Mouse (Mus musculus) adrenal gland, postnatal 25 days (tissue): ENCODE results near the gene F2. TPM values are rescaled to one million over a fixed set of nuclear protein-coding genes. Genes with fewer than 3 reads are reported as not detected.
"Not testable (repeated sequence)": the region's sequence is repeated elsewhere in the genome, so short reads cannot be mapped to it uniquely, and the experiment has no call there.

Experiments used
- DNase-seq: peaks from one replicate; pipeline ENCODE4 v3.0.0; 2021; ENCODE audit warnings: mixed read lengths
- total RNA-seq: library from RNA; stranded (reverse); gene quantifications from 2 replicates; pipeline ENCODE4 v1.2.3, GENCODE M21; 2021

Gene F2
- total RNA-seq, 1 experiment from 2014 or later = 0.15 TPM

- peak; percentile 50 for DNase-seq
Measured at GRCm38 (mm10) chr2:91646733-91647132, 10.5 kb upstream of the F2 start.

DNA sequence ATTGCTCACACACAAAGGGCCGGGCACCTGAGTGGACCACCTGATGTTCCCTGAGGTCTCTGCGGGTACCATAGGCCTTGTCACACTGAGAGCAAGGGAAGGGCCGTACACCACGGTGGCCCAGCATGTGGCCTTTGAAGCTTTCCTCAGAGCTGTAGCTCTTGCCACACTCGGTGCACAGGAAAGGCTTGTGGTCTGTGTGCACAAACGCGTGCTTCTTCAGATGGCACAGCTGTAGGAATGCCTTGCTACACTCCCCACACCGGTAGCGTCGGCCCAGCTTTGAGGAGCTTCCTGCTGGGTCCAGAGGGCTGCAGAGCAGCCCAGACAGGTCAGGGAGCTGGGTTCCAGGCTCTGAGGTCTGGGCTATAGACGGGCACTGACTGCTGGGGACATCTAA, 9.6 kb upstream of the F2 start:
- no peak for DNase-seq

GRCm38 (mm10) chr2:91645354-91645753, 9.1 kb upstream of the F2 start:
- DNase-seq = no peak

DNA sequence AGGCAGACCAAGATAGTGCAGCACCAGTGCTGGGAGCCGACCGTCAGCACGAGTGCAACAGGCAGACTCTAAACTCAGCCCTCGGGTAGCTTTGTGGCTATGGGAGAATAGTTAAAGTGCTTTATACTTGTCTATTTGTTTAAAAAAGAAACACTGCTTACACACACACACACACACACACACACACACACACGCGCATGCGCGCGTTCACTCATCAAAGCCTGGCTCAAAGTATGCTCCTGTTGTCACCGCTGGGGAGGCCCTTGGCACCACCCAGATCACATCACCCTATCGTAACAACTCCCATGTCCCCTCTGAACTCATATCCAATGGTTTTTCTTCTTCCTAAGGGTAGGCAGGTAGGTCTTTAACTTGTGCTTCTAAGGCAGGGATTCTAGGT, 7.8 kb upstream of the F2 start:
- no peak for DNase-seq

DNA sequence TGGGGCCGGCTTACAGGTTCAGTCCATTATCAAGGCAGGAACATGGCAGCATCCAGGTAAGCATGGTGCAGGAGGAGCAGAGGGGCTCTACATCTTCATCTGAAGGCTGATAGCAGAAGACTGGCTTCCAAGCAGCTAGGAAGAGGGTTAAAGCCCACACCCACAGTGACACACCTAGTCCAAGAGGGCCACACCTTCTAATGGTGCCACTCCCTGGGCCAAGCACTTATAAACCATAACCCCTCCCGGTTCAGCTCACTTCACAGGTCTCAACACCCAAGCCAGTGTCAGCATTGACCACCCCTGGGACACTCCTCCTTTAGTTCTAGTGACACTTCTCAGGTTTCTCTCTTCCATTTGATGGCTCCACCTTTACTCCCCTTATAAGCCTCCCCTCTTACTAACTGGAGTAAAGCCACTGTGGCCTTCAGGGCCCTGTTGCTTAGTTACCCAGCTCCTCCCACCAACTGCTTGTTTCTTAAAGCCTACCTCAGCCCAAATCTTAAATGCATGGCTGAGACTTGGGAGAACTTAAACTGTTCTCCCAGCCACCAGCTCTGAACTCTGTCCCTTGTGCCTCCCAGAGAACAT, 6.7 kb upstream of the F2 start:
- DNase-seq = no peak

- no peak for DNase-seq
Measured at GRCm38 (mm10) chr2:91638931-91639330, 2.7 kb upstream of the F2 start.

GRCm38 (mm10) chr2:91636727-91637338, 619 bp upstream of the F2 start:
- no peak for DNase-seq

DNA sequence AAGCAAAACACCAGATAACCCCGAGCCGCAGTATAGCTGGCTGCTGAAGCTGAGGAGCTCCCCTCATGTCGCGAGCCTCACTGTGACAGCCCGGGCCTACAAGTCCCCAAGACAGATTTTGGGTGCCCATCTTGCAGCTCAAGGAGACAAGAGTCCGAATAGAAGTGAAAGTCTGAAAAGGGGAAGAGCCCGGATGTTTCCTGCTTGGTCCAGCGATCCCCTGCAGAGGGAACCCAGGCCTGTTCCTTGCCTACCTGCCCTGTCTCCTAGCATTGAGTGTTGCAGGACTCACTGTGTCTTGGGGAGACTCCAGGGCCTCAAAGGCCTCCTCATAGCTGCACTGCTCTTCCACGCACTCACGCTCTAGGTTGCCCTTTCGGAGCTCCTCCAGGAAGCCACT, 728 bp downstream of the F2 start:
- DNase-seq = no peak

DNA sequence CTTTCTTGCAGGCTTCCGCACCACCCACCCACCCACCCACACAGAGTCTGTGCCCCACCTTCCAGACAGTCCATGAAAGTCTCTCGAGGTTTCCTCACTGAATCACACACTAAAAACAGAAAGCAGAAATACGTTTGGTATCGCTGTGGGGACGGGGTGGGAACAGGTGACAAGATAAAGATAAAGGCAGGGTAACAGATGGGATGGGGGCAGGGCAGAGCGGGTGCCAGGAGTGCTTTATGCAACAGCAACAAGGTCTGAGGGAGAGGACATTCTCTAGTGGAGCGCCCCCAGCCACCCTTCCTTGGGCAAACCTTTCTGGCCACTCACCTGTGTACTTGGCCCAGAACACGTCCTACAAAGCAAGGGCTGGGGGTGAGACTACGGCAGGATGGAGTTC, 1.4 kb downstream of the F2 start:
- no peak for DNase-seq

DNA sequence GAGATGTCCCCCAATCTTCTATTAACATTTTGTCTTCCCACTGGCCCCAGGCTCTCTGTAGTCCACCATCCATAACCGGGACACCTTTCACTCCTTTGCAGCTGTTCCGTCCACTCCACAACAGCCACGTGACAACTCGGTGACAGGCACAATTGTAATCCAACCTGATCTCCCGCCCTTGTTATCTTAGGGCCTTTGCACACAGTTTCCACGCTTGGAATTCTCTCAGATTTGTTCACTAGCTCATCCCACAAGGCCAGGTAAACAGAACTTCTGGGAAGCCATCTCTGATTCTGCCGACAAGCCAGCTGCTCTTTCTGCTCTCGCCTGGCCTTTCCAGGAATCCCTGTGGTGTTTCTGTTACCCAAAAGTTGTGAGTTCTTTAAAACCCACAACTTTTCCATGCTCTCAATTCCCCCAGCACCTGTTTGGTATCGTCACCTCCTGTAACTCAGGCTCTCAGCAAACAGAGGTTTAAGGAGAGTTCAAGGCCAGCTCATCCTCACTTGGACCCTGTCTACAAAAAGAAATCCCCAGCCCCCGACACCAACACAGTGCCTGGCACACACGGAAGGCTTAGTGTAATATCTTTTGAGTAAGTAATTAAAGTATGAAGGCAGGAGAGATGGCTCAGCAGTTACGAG, 2.8 kb downstream of the F2 start:
- DNase-seq = no peak

DNA sequence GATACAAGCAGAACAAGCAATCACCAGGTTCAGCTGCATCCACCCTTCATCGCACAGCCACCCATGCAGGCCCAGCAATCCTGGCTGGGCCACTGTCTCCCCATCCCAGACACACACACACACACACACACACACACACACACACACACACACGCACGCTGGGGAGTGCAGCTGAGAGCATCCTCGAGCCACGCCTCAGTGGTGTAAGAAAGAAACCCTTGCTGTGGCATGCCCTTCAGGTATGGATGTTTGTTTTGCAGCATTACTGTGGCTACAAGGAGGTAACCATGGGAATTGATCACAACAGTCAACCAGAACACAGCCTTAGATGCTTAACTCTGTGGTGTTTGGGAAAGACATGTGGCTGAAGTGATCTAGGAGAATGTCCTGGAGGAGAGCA, 3.9 kb downstream of the F2 start:
- DNase-seq = no peak

- no peak for DNase-seq
Measured at GRCm38 (mm10) chr2:91631826-91632225, 4.4 kb downstream of the F2 start.

- DNase-seq = no peak
Measured at GRCm38 (mm10) chr2:91630384-91630783, 5.8 kb downstream of the F2 start.

DNA sequence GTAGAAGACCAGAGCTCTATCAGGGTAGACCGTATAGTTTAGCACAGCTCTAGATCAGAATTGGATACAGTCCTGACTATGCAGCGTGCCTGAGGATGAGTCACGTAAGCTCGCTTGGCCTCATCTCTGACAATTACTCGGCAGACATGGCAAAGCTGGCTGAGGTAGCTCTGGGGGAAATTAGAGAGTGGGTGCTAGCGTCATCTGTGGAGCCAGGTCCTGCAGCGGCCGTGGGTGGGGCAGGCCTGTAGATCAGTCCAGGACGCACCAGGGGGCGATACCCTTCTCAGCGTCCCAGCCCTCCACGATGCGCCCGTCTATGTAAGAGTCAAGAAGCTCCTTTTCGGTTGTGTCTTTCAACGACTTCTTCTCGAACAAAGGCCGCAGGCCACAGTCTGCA, 6.5 kb downstream of the F2 start:
- DNase-seq = no peak

GRCm38 (mm10) chr2:91628171-91628570, 8.0 kb downstream of the F2 start:
- no peak for DNase-seq

DNA sequence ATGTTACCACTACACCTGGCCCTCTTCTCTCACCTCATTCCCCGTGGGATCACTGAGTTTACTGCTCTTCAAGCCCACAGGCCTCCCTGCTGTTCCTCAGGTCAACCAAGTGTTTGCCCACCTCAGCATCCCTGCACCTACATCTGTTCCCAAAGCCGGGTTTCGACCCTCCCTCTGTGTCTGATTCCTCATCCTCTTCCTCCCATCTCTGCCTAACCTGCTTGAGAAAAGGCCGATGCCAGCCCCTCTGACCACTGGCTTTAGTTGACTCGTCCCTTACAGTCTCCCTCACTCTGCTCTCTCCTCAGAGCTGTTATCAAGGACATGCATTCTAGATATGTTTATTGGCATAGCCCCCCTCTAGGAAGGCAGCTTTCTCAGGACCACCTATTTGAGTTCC, 8.7 kb downstream of the F2 start:
- no peak for DNase-seq

DNA sequence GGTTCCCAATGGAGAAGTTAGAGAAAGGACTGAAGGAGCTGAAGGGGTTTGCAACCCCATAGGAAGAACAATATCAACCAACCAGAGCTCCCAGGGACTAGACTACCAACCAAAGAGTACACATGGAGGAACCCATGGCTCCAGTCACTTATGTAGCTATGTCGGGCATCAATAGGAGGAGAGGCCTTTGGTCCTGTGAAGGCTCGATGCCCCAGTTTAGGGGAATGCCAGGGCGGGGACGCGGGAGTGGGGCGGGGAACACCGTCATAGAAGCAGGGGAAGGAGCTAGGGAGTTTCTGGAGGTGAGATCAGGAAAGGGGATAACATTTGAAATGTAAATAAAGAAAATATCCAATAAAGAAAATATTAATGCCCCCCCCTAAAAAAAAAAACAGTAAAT, 12.8 kb downstream of the F2 start:
- not testable (repeated sequence) for DNase-seq

GRCm38 (mm10) chr2:91622356-91622755, 13.9 kb downstream of the F2 start:
- no peak for DNase-seq

DNA sequence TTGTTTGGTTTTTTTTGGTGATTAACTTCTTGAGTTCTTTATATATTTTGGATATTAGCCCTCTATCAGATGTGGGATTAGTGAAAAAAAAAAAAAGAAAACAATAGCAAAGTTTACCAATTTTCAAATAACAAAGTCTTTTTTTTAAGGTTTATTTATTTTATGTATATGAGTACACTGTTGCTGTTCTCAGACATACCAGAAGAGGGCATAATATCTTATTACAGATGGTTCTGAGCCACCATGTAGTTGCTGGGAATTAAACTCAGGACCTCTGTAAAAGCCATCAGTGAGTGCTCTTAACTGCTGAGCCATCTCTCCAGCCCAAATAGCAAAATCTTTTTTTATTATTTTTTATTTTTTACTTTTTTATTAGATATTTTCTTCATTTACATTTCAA, 26.8 kb downstream of the F2 start:
- DNase-seq = not testable (repeated sequence)

DNA sequence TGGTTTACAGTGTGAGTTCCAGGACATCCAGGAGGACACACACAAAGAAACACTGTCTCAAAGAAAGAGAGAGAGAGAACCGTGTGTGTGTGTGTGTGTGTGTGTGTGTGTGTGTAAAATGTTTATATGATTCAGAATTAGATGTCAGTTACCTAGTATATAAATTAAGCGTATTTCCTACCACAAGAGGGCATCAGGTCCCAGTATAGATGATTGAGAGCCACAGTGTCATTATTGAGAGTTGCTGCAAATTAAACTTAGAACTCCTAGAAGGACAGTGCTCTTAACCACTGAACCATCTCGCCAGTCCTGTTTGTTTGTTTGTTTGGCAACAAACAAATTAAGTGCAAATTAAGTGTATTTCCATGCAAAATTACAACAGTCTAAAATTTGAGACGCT, 33.8 kb downstream of the F2 start:
- no peak for DNase-seq

DNA sequence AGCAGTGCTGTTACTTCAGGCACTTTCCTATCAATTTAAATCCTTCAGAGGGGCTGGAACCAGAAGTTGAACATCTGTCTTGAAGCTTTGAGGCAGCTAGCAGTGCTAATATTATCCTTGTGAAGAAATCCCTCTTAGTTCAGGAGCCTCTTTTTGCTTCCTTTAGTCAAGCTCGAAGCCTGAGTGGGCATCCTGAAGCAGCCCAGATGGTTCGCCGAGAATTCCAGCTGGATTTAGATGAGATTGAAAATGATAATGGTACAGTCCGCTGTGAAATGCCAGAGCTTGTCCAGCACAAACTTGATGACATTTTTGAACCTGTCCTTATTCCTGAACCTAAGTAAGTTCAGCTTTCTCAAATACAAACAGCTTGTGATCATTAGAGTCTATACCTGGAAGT, 35.7 kb downstream of the F2 start:
- DNase-seq = no peak

DNA sequence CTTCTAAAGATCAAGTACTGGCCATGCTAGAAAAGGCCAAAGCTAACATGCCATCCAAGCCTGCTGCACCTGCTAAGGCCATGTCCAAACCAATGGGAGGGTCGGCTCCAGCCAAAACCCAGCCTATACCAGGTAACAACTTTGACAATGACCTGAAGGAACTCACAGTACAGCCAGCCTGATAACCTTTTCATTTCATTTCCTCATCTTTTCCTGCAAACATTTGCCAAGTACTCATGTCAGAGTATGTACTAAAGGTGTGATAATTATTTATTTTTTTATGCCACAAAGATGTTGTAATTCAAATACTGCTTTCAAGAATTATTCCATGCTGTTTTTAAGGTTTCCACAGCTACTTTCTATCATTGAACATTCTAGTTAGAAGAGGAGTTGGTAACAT, 50.0 kb downstream of the F2 start:
- no peak for DNase-seq

- no peak for DNase-seq
Measured at GRCm38 (mm10) chr2:91580894-91581293, 55.3 kb downstream of the F2 start.
